Mouse (Mus musculus) adrenal gland, adult 2 months (tissue): ENCODE data around the gene Nrde2. TPM values are rescaled to one million over a fixed set of nuclear protein-coding genes. Genes with fewer than 3 reads are reported as not detected.

Experiments used
- DNase-seq: peaks from one replicate; pipeline ENCODE4 v3.0.0; 2021
- polyA plus RNA-seq: library from polyadenylated mRNA; depleted of rRNA; stranded (reverse); fragments of >200 nt; gene quantifications from 2 replicates; pipeline ENCODE4 v1.2.3, GENCODE M21; 2012
- total RNA-seq, 2 experiments: library from RNA; stranded (reverse); gene quantifications; 2 replicates each; pipeline ENCODE4 v1.2.3; 2021

Nrde2 gene
- total and polyA plus RNA-seq, 3 experiments = 4.6 to 17.2 (median 12.8) TPM

DNA sequence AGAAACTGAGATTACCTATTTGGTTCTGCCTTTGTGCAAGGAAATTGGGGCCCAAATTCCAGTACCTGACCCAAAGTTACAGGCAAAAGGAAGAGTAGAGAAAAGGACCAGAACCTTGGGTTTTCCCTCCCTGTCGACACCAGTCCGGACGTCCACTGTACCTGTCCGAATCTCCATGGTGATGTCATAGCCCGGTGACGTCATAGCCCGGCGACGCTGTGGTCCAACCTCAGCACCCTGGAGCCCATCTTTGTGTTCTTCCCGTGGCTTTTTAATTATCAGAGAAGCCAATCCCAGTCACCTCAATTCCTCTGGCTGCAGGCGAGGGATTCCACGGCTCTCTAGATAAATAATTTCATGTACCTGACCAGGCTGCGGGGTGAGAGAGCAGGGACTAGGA is 21.3 kb upstream of the Nrde2 start:
- no peak for DNase-seq

DNA sequence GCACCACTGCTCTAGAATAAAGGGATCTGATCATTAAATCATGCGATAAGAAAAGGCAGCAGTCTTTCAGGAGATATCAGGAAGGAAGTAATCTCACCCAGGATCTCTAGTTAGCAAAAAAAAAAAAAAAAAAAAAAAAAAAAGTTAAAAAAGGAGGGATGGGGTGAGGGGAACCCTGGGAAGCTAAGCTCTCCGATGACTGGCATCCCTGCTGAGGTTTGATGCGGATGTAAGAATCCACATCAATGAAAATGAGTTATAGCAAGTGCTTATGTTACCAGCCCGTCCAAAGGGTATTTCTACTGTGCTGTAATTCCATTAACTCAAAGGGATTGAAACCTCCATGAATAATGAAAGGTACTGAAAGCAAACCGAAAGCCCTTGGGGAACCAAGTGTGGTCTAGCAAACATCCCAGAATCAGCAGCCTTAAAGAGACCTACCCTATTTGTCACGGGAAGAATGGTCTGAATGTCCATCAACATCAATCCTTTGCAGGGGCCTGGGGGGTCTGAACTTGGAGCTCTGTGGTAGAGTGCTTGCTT is 19.5 kb upstream of the Nrde2 start:
- no peak for DNase-seq

DNA sequence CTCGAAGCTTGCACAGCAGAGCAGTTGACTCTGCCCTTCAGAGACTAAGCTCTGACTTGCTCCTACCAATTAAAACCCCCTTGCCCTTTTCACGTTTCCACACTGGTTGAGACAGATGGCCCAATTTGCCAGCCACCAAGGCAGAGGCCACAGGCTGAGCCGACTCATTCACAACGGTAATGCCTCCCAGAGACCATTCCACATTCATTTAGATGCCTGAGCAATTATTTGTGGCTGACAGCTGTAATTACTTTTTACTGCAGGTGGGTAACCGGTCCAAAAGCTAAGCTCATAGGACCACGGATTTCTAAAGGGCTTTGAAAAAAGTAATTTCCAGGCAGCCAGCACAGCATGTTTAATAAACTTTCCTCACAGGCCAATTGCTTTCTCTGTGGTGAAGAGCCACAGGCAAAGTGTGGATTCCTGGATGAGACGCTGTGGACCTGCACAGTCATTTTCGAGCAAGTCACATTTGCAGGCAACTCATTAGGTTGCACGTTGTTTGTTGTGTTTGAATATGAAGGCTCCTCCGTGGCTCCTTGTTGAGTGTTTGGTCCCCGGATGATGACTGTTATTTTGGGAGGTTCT is 17.1 kb upstream of the Nrde2 start:
- DNase-seq = no peak

DNA sequence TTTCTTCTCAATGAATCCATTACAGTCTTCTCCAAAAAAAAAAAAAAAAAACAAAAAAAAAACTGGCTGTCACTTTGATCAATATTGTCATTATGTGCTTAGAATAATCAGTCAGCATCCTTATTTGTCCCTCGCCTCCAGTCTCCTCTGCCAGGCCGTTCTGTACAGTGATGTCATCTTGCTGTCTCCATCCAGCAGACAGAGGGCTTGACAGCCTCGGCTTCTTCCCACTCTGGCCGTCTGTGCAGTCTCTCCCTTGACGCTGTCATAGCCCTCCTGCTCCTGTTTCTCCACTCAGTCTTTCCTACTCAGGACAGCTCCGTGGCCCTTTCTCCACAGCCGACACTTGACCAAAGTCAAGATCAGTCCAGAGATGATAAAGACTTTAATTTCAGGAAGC is 13.0 kb upstream of the Nrde2 start:
- DNase-seq = no peak

DNA sequence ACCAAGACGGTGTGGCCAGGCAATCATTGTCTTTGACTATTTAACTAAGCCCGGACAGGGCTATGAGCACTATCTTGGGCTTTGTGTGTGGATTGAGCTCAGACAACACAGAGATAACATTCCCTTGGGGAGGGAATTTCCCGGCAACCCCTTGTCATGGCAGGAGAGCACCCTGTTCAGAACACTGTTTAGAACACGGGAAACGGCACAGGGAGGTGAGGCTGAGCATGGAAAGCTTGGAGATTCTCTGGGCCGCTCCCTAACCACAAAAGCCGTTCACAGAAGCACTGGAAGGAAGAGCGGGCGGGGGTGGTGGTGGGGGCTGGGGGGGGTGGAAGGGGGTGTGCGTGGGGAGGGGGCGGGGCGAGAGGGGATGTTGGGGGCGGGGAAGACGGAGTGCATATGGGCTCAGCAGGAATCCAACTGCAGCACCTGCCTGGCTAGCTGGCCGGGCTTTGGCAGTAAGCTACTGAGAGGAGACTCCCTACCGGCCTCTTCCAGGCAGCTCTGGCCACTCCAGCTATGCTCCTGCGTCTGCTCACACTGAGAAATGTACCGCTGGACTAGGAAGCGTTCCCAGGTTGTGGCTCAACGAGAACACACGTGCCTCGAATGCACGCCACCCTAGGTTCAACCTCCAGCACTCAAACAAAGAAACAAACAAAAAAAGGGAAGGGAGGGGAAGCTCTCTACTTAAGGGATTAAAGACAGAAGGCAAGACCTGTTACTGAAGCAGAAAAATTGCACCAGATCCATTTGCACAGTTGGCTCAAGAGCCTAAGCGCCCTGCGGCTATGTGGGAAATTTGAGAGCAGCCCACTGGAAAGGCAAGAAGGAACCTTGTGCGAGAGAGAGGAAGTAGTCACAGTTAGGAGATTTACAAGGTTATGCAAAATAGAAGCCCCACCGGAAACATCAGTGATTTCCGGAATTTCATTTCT is 8.7 kb upstream of the Nrde2 start:
- peak; percentile 30 for DNase-seq

DNA sequence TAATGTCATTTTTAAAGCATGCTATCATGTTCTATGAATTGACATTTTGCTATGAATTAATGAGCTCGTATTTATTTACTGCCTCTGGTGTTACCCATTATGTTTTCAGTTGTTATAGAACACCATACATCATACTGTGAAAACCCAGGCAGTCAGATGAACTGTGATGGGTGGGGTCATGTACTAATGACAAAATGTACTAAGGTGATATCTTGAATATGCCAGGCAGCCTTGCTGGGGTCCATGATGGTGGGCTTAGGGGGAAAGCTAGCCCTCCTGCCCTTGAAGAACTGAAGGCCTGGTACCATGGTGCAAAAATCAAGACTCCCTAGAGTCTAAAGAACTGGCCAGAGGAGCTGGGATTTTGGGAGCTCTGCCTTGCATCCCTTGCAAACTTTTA is 8.0 kb upstream of the Nrde2 start:
- DNase-seq = no peak

DNA sequence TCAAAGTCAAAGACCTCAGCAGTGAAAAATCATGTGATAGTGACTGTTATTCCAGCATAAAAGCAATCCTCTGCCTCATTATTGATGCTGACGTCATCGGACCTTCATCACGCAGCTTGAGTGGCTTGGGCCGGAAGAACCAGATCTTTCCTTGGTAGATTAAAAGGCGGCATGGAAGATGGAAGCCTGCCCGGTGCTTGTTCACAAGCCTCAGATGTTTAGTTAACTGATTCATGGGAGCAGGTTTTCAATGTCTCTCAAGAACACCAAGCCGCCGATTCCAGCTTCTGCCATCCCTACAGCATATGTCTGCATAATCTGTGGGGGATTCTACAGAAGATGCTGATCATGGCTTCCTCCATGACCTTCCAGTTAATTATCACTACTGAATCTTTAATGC is 7.5 kb upstream of the Nrde2 start:
- no peak for DNase-seq

DNA sequence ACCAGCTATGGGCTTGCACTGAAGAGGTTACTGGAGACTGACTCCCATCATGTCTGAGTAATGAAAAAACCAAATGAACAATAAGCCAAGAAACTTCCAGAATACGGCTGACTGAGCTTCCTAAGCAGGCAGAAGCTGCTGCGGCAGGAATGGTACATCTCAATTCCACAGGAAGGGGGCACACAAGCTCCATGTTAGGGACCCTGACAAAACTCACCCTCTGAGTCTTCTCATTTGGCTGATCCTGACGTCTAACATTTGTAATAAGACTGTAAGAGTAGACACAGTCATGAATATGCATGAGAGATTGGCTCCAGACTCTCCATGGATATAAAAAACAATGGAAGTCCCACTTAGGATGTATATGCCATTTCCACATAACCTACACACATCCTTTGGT is 6.7 kb upstream of the Nrde2 start:
- no peak for DNase-seq

DNA sequence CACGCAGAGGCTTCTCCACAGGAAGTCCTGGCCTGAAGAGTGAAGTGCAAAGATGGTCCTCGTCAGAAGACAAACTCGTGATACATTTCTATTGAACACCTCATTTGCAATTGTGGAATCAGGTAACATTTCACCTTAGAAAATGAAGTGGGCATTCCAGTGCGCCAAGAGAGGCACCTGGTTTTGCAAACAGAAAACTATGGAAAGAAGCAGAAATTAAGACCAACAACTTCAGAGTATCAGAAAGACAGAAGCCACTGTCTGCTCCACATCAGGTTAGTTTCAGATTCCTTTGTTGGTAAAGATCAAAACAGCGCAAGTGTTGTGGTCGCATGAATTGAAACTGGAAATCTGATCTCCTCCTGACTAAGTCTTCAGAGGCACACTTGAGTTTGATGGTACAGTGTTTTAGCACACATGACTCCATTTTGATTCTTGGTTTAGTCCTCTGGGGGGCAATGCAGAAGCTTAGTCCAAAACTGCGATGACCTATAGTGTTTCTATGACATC is 5.6 kb upstream of the Nrde2 start:
- no peak for DNase-seq

DNA sequence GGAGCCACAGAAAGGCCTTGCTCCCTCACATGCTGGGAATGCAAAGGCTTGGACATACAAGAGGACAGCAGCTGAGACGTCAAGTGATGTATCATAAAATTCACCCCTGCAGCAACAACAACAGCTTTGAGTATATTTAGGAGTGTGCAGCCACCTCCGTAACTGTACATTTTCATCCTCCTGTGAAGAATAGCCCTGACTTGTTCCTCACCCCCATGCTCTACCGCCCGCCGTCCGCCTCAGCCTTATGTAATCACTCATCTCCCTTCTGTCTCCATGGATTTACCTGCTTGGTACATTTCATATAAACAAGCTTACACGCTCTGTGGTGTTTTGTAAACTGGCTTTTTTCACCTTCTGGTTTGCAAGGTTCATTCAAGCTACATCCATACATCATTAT is 7.0 kb downstream of the Nrde2 start:
- no peak for DNase-seq

DNA sequence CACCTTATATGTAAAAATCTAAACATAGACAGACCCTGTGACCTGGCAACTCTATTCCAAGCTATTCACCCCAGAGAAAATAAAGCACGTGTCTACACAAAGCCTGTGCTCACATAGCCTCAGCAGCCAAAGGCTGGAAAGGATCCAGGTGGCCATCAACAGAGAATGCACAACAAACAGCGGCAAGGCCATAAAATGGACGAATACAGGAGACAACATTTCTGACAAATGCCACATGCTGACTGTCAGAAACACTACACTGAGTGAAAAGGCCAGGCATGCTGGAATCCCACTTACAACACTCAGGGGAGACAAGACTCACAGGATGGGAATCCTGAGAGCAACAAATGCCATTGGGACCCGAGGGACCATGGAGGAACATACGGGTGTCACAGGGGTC is 15.2 kb downstream of the Nrde2 start:
- peak; percentile 71 for DNase-seq

DNA sequence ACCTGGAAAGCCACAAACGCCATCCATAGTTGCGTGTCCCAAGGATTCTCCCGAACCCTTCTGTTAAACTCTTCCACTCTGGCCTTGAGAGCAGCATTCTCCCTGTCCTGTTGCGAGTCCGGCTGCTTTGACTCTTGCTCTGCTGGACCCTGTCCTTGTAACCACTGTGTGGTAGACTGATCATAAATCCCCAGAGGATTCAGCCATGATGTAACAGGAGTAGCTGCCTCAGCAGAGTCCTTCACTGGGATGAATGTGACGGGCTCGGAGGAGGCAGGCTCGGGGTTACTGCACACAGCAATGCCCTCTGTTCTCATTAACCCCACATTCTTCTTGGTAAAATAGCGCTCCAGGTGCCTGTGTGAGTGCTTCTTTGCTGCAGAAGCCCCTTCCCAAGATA is 15.7 kb downstream of the Nrde2 start:
- DNase-seq = peak; percentile 84

DNA sequence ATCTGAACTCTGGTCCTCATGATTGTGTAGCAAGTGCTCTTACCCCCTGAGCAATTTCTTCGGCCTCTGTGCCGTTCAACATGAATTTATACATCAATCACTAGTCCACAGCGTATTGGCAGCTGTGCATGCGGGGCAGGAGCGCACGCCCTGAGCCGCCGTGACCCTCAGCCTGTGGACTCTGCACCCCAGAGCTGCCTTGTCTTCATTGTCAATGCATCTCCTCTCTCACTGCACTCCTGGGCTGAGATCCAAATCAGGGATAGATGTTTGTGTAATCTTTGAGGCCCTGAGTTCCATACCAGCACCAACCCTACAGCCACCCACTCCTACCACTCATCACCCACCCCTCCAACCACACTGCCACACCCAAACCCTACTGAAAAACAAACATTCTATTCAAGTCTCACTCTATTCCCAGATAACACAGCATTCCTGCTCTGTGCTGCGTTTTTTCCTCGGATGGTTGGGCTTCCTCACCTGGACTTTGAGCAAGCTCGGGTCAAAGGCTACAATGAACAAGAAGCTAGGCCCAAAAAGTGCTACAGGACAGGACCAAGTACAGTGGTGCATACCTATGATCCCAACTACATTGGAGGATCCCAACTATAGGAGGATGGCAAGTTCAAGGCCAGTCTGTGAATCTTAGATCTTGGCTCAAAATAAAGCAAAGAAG is 16.5 kb downstream of the Nrde2 start:
- DNase-seq = no peak

DNA sequence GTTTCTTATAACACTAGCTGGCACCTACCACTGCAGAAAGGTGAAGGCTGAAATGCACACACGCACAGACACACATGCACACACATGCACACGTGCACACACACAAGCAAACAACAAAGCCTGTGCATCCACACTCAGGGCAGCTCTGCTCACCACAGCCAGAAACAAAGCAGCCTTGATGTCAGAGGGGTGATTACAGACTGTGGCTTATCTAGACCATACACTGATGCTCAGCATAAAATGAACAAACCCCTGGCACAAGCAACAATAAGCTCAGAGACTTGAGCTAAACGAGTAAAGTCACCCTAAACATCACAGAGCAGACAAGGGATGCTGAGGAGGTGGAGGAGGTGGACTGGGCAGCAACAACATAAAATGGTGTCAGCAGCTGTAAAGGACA is 24.3 kb downstream of the Nrde2 start:
- no peak for DNase-seq

DNA sequence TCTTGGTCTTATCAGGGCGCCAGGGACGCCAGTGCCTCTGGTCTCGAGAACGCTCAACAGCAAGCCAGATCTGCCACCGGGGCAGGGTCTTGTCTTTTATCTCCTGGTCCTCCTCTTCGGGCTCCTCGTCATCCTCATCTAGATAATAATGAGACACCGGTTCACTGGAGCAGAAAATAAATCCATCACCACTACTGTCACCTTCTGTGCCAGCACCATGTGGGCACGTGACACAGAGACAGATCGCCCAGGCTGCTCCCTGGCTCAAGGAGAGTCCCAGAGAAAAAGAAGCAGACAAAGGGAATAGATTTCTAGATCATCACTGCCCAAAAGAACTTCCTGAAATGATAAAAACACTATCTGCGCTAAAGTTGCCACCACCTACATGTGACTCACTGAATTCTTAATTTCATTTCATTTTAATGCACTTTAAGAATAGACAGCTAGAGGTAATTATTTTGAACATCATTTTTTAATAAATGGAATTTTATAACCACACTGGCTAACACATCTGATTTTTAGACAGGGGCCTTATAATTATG is 25.0 kb downstream of the Nrde2 start:
- no peak for DNase-seq

DNA sequence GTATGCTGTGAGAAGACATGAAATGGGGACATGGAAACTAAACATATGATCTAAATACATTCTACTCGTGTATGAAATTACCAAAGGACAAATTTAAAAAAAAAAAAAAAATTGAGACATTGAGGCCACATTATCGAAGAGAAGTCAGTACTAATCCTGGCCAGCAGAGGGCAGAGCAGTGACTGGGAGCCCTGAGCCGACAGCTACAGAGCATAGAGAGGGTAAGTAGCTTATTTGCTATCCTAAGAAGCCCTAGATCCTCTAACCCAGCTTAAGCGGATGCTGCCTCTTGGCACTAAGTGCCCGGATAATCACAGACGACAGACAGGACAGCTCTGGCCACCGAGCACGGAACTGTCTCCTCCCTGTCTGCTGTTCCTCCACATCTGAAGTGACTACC is 27.8 kb downstream of the Nrde2 start:
- peak; percentile 54 for DNase-seq

DNA sequence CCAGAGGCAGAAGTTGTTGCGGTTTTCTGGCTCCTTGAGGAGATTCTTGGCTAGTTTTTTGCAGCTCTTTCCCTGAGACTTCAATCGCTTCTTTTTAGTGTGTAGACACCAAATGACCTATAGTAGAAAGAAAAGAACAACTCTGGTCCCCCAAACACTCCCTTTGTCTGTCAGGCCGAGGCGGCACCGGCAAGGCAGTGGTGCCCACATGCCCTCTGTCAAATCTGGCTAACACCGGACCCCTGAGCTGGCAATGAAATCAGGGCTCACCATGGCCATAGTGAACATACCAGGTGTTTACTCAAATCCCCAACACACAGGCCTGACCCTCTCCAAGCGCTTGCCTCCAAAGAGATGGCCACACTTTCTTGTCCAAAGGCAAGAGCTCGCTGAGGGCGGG is 28.3 kb downstream of the Nrde2 start:
- no peak for DNase-seq

DNA sequence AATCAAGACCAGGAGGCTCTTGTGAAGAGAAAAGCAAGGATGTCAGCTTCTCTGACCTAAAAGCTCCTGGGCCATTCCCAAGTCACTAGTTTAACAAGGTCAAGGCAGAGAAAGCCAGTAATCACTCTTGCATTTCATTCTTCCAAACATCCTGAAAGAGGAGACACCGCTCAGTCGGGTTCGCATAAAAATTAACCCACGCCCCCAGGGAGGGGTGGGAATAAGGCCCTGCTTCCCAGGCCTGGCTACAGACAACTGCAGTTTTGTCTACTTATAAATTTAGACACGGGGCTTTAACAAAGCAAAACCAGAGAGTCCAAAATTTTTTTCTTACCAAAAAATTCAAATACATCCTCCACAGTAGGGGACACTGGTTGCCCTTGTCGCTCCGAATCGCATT is 30.5 kb downstream of the Nrde2 start:
- no peak for DNase-seq

DNA sequence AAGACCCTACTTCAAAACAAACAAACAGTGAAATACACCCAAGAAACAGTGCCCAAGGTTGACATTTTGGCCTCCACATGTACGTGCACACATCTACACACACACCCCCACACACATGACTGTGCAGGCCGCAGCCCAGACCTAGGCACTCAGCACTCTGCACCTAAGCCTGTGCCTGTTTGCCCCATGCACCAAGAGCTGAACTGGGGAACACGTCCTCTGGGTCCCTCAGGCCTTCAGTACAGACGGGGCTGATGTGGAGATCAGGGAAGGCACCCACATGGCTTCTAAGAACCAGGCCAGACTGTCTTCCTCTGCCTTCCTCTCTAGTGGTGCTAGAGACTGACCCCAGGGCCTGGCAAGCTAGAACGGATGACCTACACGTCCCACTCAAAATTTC is 30.9 kb downstream of the Nrde2 start:
- DNase-seq = no peak

DNA sequence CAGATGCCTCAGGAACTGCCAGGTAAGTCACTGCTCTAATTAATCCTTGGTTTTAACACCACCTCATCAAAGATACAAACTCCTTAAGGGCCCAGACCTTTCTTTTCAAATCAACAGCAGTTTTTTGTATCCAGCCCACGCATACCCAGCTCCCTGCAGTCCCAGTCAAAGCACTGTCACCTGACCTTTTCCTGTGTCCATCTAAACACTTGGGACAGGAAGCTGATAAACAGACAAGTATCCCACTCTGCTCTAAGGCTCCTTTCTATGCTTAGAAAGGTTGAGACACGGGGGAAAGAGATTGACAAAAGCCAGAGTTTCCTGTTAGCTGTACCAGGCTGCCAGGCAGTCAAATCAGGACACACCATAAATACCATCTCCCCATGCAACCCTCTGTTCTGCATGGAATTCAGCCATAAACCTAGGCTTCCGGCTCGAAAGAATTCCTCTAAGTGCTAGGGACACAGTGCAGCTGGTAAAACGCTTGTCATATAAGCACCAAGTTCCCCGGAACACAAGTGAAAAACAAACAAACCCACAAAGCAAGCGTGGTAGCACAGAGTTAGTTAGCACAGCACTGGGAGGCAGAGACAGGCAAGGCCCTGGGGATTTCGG is 31.5 kb downstream of the Nrde2 start:
- DNase-seq = no peak

DNA sequence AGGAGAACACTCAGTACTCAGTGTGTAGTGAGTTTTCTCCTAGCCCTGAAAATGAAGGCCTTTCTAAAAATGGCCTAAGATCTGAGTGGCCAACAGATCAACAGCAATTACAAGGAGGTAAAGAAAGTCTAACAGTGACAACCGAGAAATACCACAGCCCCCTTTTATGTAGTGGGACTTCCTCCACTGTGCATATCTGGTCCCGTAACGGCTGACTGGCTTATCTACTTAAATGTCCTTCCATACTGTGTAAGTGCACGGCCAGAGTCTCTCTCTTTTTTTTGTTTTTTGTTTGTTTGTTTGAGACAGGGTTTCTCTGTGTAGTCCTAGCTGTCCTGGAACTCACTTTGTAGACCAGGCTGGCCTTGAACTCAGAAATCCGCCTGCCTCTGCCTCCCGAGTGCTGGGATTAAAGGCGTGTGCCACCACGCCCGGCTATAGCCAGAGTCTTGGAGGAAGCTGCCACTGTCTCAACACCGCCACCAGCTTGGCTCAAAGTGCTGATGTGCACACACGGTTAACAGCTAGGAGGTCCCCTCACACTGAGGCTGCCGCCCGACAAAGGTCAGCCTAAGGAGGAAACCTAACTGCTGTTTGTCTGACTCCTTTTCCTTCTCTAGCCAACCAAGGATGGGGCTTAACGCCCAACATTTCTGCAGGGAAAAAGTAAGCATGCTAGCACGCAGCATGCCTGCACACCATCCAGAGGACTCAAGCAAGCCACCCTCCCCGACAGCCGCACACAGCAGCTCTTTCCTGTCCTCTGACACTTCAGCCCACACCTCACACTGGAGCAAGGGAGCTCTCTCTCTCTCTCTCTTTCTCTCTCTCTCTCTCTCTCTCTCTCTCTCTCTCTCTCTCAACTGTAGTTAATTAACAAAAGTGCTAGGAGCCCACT is 32.2 kb downstream of the Nrde2 start:
- no peak for DNase-seq
